In the genomic region with DNA sequence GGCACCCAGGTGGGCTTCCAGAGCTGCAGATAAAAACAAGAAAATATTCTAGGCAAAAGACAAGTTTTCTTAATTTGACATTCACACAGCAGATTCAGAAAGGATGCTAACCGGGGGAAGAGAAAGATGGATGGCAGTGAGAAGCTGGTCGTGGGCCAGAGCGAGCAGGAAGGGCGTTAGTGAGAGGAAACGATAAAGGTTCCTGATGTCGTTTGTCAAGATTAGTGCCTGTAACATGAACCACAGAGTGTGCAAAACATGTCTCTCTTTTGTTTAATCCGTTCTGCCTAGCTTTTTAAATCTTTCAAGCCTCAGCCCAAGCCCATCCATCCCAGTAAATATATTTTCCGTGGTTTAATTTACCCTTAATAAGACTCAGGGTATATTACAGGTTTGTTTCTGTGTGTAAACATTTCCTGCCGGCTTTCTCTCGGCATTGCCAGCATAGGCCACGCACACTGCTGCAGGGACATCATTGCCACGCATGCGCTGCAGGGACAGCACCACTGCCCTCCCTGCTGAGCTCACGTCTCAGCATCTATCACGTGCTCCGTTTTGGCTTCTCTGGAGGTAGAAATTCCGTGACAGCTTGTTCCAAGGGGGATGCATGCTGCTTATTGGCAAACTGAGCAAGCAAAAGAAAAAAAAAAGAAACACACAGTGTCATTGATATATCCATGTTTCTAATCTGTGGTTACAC, we compare ENCODE assay signal across 8 mouse cellular contexts.
A peak's percentile ranks its signal among the peaks of the same experiment; 100 is the strongest.
DNase-seq lines count a peak whose midpoint lies in the region; ATAC-seq and TF ChIP-seq lines count a peak whose summit lies in the region.

No protein-coding gene starts in this region.

- no peak overlapping the region for H3K4me2 ChIP-seq in midbrain, postnatal 0 days (ENCODE audit: low read depth, low read length, poor library complexity, severe bottlenecking)
- H3K4me2 ChIP-seq in midbrain, embryonic 11.5 days, result no peak overlapping the region
- H3K4me2 ChIP-seq in intestine, embryonic 16.5 days (ENCODE audit: low read depth, low read length), result no peak overlapping the region
- no peak overlapping the region for H3K4me2 ChIP-seq in limb, embryonic 15.5 days

- no peaks in the 10 kb centered on the region for H3K9me3 ChIP-seq in midbrain, postnatal 0 days (ENCODE audit: low read length)
- H3K9me3 ChIP-seq in midbrain, embryonic 11.5 days (ENCODE audit: control insufficient read depth, low read length), result no peaks in the 10 kb centered on the region
- H3K9me3 ChIP-seq in intestine, embryonic 16.5 days (ENCODE audit: control insufficient read depth, low read length), result no peaks in the 10 kb centered on the region
- H3K9me3 ChIP-seq in limb, embryonic 15.5 days, result no peaks in the 10 kb centered on the region

- no peak overlapping the region for H3K4me3 ChIP-seq in midbrain, postnatal 0 days (ENCODE audit: low read depth, low read length)
- no peak overlapping the region for H3K4me3 ChIP-seq in midbrain, embryonic 11.5 days (ENCODE audit: low read depth, low read length)
- H3K4me3 ChIP-seq in intestine, embryonic 16.5 days (ENCODE audit: low read length), result no peak overlapping the region
- no peak overlapping the region for H3K4me3 ChIP-seq in limb, embryonic 15.5 days

- ATAC-seq in midbrain, postnatal 0 days (ENCODE audit: low FRiP score), result no peak
- ATAC-seq in midbrain, embryonic 11.5 days (ENCODE audit: low FRiP score), result no peak
- peak; percentile 42; the same call in 1 of the 2 replicates for ATAC-seq in intestine, embryonic 16.5 days
- no peak for ATAC-seq in limb, embryonic 15.5 days (ENCODE audit: insufficient number of reproducible peaks, low FRiP score, low TSS enrichment, low read depth)

- DNase-seq in midbrain, postnatal 0 days (ENCODE audit: low spot score), result peak; percentile 91
- no peak for DNase-seq in midbrain, embryonic 11.5 days (ENCODE audit: low spot score, missing footprints)
- peak; percentile 91 to 94 for DNase-seq in cerebellum, postnatal 14 days
- peak; percentile 44 for DNase-seq in right cerebral cortex, postnatal 14 days
- no peak for DNase-seq in spleen, postnatal 14 days (ENCODE audit: low spot score in 2 of 2)
- DNase-seq in gastrocnemius, postnatal 36 days, result no peak

- WGBS in midbrain, postnatal 0 days, result 66% methylated on average over 17 of the region's 17 CpGs
- 84% methylated on average over 17 of the region's 17 CpGs for WGBS in midbrain, embryonic 11.5 days
- WGBS in intestine, embryonic 16.5 days, result 45% methylated on average over 17 of the region's 17 CpGs
- WGBS in limb, embryonic 15.5 days, result 40% methylated on average over 17 of the region's 17 CpGs

- H3K9ac ChIP-seq in midbrain, postnatal 0 days (replicated peaks; ENCODE audit: low read length, poor library complexity, severe bottlenecking), result no peak overlapping the region
- no peak overlapping the region for H3K9ac ChIP-seq in midbrain, embryonic 11.5 days (ENCODE audit: low read length)
- H3K9ac ChIP-seq in intestine, embryonic 16.5 days (ENCODE audit: low read depth, low read length), result no peak overlapping the region
- no peak overlapping the region for H3K9ac ChIP-seq in limb, embryonic 15.5 days

- no peaks in the 10 kb centered on the region; the same call in 1 of the 2 replicates for H3K36me3 ChIP-seq in midbrain, postnatal 0 days (ENCODE audit: insufficient read depth, low read length)
- H3K36me3 ChIP-seq in midbrain, embryonic 11.5 days (ENCODE audit: control insufficient read depth, insufficient read depth, low read length), result no peaks in the 10 kb centered on the region
- H3K36me3 ChIP-seq in intestine, embryonic 16.5 days (ENCODE audit: control insufficient read depth, insufficient read depth, low read length), result no peaks in the 10 kb centered on the region
- H3K36me3 ChIP-seq in limb, embryonic 15.5 days, result 0 out of 2 replicates have a peak, but pooled peaks cover 6% of the 10 kb centered on the region

- no peak overlapping the region for H3K27ac ChIP-seq in midbrain, postnatal 0 days (ENCODE audit: low read depth, low read length)
- no peak overlapping the region for H3K27ac ChIP-seq in midbrain, embryonic 11.5 days (ENCODE audit: low read depth, low read length)
- peak overlapping the region; percentile 54 for H3K27ac ChIP-seq in intestine, embryonic 16.5 days (ENCODE audit: low read length)
- peak overlapping the region; percentile 59; the same call in 1 of the 2 replicates for H3K27ac ChIP-seq in limb, embryonic 15.5 days

- intact Hi-C loops in gastrocnemius, postnatal 36 days (cut with DNase I), result loop anchor here (5.0 kb wide), 1 partner anchor 47 kb away; no protein-coding TSS in a partner anchor

- TF ChIP-seq CTCF in midbrain, postnatal 0 days (IDR thresholded peaks at IDR 0.05), result no peak

- no peaks in the 10 kb centered on the region for H3K27me3 ChIP-seq in midbrain, postnatal 0 days (ENCODE audit: insufficient read depth, low read length)
- H3K27me3 ChIP-seq in midbrain, embryonic 11.5 days (ENCODE audit: control insufficient read depth, insufficient read depth, low read length), result no peaks in the 10 kb centered on the region
- H3K27me3 ChIP-seq in intestine, embryonic 16.5 days (replicated peaks; ENCODE audit: control insufficient read depth, insufficient read depth, low read length), result no peaks in the 10 kb centered on the region
- H3K27me3 ChIP-seq in limb, embryonic 15.5 days, result no peaks in the 10 kb centered on the region

- no peaks in the 10 kb centered on the region for H3K4me1 ChIP-seq in midbrain, postnatal 0 days (ENCODE audit: insufficient read depth, low read length)
- no peaks in the 10 kb centered on the region; the same call in 1 of the 2 replicates for H3K4me1 ChIP-seq in midbrain, embryonic 11.5 days (ENCODE audit: control insufficient read depth, insufficient read depth, low read length)
- peaks cover 22% of the 10 kb centered on the region for H3K4me1 ChIP-seq in intestine, embryonic 16.5 days (ENCODE audit: control insufficient read depth, insufficient read depth, low read length)
- H3K4me1 ChIP-seq in limb, embryonic 15.5 days, result peaks cover 15% of the 10 kb centered on the region

Comparison
In these comparisons a context has a peak if more than half of its experiments do, and no peak if none do; other contexts are left out.
1. DNase-seq: peak in midbrain, postnatal 0 days (single experiment), cerebellum, postnatal 14 days (2 of 2) and right cerebral cortex, postnatal 14 days (single experiment); none in midbrain, embryonic 11.5 days (single experiment), spleen, postnatal 14 days (0 of 2) and gastrocnemius, postnatal 36 days (0 of 2).
2. H3K27ac ChIP-seq: peak in intestine, embryonic 16.5 days (single experiment) and limb, embryonic 15.5 days (single experiment); none in midbrain, postnatal 0 days (single experiment) and midbrain, embryonic 11.5 days (single experiment).